Mouse (Mus musculus) heart, adult 18-20 months (tissue): ENCODE data around the gene Lmna. TPM values are rescaled to one million over a fixed set of nuclear protein-coding genes. Genes with fewer than 3 reads are reported as not detected.
A peak's percentile ranks its signal among the peaks of the same experiment; 100 is the strongest.

Experiments used
- DNase-seq, 2 experiments: peaks; one replicate each; pipeline ENCODE4 v3.0.0; 2021 to 2022; ENCODE audit warnings: mixed read lengths in 1 of 2
- total RNA-seq, 2 experiments: library from RNA; stranded (reverse); gene quantifications; 2 replicates each; pipeline ENCODE4 v1.2.3; 2021

Lmna gene
- total RNA-seq, 2 experiments from 2014 or later, result 113 to 129 TPM

GRCm38 (mm10) chr3:88473571-88473970 lies 36.2 kb downstream of the Lmna start:
- DNase-seq, result peak in 1 of 2 experiments; percentile 58

DNA sequence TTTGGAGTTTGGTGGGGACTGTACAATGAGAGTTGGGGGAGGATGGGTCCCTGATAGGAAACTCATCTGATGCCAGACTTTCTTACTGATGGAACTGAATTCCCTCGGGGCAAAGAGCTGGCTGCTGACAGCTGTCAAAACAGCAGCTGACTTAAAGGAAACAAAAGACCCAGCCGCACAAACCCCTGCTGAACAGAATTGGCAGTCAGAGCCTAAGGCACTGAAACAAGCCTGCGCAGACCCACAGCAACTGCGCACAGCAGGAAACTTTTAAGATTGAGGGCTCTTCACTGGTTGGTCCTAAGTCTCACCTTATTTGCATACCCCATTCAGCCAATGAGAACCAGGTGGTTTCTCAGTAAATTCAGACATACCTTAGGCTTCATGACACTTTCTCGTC lies 36.7 kb downstream of the Lmna start:
- DNase-seq, result no peak

DNA sequence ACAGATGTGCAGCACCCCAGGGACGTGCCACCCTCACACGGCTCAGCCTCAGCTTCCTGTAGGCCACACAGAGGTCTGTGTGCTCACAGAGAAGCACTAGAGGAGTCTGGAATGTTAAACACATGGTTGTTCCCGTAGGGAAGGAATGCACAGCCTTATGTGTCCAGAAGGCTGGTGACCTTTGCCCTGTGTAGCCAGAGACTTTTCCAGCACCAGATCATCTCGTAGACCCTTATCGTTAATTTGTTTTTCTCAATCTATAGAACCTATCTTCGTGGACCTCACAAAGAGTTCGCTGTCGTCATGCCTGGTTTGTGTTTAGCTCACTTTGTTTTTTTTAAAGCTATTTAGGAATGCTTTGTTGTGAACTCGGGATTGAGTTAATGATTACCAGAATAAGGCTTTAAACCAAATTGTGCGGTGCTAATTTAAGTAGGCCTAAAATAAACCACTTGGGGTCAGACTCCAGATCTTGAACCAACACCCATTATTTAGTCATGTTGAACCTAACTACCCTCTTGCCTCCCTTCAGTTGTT lies 38.7 kb downstream of the Lmna start:
- no peak for DNase-seq

- no peak for DNase-seq
Observed at GRCm38 (mm10) chr3:88469466-88469865, 40.3 kb downstream of the Lmna start.

DNA sequence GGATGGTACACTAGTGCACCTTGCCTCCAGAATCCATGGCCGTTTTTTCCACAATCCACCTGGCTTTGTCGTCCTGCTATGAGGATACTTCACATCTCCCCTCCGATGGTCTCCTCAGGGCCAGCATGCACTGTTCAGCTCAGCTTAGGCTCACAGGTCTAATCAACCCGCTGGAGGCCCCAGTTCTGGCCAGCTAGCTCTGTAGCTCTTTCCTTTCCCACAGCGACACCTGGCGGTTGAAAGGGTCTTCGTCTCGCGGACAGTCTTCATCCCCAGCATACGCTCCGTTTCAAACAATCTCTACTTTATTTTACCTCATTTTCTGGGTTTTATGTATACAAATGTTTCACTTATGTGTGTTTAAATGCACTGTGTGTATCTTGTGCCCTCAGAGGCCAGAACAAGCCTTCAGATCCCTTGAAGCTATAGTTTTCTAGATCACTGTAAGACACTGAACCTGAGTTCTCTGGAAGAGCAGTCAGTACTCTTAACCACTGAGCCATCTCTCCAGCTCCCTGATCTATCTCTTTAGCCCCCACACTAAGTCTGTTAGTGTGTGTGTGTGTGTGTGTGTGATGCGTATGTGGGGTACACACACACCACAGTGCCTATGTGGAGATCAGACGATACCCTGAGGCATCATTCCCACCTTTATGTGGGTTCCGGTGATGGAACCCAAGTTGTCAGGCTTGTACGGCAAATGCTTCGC lies 42.5 kb downstream of the Lmna start:
- DNase-seq, result peak; percentile 86 to 97

- DNase-seq, result no peak
Observed at GRCm38 (mm10) chr3:88465127-88465526, 44.6 kb downstream of the Lmna start.

DNA sequence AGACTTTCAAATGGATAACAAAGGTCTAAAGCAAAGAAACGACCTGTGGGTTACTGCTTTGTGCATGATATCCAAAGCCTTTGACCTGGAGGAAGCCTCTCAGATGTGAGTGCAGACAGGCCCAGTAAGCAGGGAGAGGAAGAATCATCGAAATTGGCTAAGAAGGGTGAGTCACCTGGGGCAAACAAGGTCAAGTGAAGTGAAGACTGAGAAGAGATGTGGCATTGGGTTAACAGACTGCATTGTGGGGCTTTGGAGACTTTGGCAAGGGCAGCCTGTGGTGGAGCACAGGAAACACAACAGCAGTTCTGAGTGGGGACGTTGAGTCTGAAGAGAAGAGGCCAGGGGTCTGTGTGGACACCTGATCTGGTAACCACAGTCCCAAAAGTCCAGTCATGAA lies 45.3 kb downstream of the Lmna start:
- no peak for DNase-seq

DNA sequence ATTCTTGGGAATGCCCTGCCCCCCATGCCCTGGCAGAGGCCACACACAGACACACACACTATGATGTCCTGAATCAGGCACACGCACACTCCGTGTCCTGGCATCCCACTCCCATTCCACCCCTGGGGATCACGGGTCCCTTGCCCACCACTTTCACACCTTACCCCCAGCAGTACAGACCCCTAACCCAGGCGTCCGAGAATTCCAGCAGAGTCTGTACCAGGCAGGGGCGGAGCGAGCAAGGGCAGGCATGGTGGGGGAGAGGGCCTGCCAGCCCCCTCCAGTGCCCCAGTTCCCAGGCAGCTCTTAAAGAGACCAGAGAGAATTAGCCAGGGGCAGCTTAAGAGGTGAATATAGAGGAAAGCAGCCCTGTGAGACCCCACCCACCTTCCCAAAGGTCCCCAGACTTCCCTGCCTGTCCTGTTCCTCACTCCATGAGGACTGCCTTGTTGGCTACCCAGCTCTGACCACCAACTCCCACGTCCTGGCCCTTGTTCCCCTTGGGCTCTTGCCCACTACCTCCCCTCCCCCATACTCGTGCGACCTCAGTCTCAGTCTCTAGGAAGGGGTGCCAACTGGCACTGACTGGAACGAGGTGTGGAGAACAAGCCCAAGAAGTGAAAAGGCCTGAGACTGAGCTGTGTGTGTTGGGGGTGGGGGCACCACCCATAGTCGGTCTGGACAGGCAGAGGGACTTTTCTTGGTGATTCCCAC lies 48.6 kb downstream of the Lmna start, which contains the start of gene Sema4a:
Sema4a (minus strand) TSS at position 200 of the 714 bp plus-strand sequence.
- DNase-seq, result no peak

GRCm38 (mm10) chr3:88460029-88460428 lies 49.7 kb downstream of the Lmna start:
- peak in 1 of 2 experiments; percentile 40 for DNase-seq

DNA sequence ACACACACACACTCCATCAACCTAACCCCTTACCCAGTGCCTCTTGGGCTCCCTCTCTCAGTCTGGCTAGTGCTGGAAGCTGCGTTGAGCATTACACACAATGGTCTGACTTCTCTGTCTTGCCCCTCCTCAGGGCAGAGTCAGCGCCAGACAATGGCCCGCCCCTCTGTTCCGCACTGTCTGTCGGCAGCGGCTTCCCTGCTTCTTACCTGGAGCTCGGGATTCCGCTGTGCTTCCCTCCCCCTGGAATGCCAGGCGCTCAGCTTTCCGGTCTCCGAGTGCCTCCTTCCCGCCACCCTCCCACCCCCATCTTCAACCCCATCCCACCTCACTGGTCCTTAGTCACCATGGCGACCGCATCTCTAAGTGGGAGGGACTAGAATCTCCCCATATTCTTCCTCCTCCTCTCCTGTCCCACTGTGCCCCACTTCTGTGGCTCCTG lies 51.0 kb downstream of the Lmna start:
- DNase-seq, result no peak

- no peak for DNase-seq
Observed at GRCm38 (mm10) chr3:88456746-88457532, 52.8 kb downstream of the Lmna start.

DNA sequence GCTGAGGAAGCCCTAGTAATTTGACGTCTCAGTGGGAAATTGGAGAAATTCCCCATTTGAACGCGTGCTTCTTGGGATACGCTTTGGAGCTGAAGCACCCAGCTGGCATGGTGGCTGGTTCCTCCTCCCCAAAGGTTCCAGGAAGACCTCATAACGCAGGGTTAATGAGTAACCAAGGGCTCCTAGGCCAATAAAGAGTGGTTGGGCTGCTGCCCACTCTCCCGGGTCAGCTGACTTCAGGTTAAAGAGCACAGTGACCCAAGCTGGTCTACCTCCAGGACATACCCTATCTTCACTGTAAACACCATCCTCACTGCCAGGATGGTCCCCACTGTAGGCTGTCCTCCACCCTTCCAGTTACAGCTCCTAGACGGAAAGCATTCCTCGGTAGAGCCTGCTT lies 53.4 kb downstream of the Lmna start:
- no peak for DNase-seq

DNA sequence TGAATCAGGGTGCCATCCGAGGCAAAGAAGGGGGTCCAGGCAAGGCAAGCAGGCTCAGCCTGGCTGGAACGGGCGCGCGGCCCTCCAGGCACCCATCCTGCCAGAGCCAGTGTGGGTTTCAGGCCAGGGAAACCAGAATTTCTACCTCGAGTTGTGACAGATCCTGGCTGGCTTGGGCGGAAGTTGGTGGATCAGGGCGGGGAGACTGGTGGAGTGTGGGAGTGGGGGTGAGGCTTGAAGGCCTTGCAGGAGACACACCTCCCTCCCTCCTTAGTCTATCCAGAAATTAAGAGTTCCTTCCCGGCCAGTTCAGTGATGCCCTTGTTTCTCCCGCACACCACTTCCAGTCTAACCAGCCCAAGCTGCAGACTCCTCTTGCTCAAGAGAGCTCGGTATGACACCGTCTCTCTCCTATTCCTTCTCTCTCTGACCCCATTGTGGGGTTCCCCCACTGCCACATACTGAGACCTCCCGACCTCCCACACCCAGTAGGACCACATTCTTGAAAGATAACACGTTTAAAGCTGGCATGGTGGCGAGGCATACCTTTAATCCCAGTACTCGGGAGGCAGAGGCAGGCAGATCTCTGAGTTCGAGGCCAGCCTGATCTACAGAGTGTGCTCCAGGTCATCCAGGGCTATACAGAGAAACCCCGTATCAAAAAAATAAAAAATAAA lies 54.0 kb downstream of the Lmna start:
- DNase-seq, result peak in 1 of 2 experiments; percentile 28

- DNase-seq, result peak in 1 of 2 experiments; percentile 41
Observed at GRCm38 (mm10) chr3:88454762-88455587, 54.8 kb downstream of the Lmna start.

DNA sequence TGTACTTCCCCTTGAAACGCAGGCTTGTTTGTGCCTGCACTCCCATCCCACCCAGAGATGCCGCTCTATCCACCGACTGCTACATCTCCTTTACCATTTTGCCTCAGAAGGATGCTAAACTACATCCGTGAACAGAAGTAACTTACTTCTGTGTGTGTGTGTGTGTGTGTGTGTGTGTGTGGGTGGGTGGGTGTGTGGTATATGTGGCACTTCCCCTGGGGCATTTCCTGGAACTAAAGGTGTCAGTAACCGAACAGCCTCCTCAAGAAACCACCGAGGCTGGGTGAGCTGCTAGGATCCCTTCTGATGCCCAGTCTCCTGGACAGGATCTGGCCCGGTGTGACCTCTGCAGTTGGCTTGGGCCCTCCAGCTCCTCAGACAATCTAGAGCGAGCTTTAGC lies 55.8 kb downstream of the Lmna start:
- no peak for DNase-seq

GRCm38 (mm10) chr3:88453369-88453768 lies 56.4 kb downstream of the Lmna start:
- no peak for DNase-seq

DNA sequence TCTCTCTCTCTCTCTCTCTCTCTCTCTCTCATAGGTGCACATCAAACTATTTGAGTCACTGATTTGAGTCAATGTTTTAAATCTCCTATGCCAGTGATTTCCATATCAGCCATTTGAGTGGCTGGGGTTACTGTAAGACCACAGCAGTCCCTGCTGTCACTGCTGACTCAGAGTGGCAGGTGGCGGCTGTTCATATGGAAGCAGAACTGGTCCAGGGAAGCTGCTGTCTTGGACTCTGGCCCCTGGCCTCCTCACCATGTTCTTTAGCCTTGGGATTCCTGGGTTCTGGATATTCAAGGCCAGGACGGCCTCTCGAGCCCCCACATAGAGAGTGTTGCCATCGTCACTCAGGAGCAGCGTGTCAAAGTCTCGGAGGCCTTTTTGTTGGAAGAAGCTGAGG lies 57.0 kb downstream of the Lmna start:
- DNase-seq, result no peak

- no peak for DNase-seq
Observed at GRCm38 (mm10) chr3:88452246-88452645, 57.5 kb downstream of the Lmna start.

DNA sequence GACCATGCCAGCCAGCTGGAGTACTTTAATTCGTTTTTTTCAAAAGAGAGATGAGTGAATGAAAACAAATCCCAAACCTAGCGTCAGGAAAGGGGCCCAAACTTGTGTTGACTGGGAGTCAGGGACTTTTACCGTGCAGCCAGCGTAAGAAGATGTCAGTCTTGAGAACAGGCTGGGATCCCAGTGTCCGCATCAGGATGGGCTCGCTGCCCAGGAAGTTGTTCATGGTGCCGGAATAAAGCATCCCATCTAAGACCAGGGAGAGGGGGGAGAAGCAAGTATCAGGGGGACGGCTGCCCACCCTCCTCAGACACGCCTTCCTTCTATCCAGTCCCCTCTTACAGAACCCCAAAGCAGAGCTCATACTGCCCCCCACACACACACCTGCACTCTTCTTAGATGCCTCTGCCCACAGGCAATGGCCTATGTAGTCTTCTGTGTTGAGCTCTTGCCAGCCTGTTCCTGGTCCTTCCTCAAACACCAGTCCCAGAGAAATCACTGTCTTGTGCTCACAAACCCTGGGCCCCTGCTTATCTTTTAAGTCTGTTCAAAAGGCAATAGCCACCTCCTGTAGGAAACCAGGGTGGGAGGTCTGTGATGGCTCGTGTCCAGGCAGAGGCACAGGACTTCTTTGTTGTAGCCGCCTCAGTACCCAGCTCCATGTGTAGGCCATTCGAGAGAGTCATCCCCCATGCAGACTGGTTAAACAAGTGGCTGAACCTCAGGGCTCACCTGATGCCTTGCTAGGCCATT lies 59.2 kb downstream of the Lmna start:
- no peak for DNase-seq

- DNase-seq, result peak; percentile 54 to 58
Observed at GRCm38 (mm10) chr3:88449395-88450023, 60.2 kb downstream of the Lmna start.
